Mouse (Mus musculus): ENCODE measurements around the gene Idh1.

- TF ChIP-seq EP300 (IDR thresholded peaks at IDR 0.05; ENCODE audit: insufficient read depth, low read depth, low read length) (no peak), CTCF (IDR thresholded peaks at IDR 0.05; ENCODE audit: low read depth, low read length) (peak; percentile 39), POLR2A (IDR thresholded peaks at IDR 0.05; ENCODE audit: insufficient read depth, low read length) (no peak)
These were observed 635 bp downstream of the Idh1 start for GRCm38 (mm10) chr1:65185524-65186205.

Data from ES-Bruce4 (cell line).